Mouse (Mus musculus) forebrain, embryonic 11.5 days (tissue): Measurements from ENCODE around the gene Ffar3. TPM values are rescaled to one million over a fixed set of nuclear protein-coding genes. Genes with fewer than 3 reads are reported as not detected.

Experiments
- ATAC-seq: fragments of 200-750 bp; cut with Nextera tagmentation; replicated peaks from 2 replicates; pipeline ENCODE4 v1.8.0; 2017; ENCODE audit warnings: moderate TSS enrichment; ENCODE audit not compliant: low FRiP score
- DNase-seq: peaks from one replicate; pipeline ENCODE4 v3.0.0-alpha.2; 2017; ENCODE audit warnings: low spot score
- H3K27ac ChIP-seq: fragments of 300-500 bp; sonication (generic); 2 replicates; pipeline ENCODE4 v1.5.1; 2014; ENCODE audit warnings: low read depth, low read length
- H3K27me3 ChIP-seq: fragments of 300-500 bp; sonication (generic); 2 replicates; pipeline ENCODE4 v1.6.1; 2014; ENCODE audit warnings: mild to moderate bottlenecking, low read length, mixed read lengths; ENCODE audit not compliant: control insufficient read depth, insufficient read depth
- H3K36me3 ChIP-seq: fragments of 300-500 bp; sonication (generic); 2 replicates; pipeline ENCODE4 v1.6.1; 2014; ENCODE audit warnings: mild to moderate bottlenecking, low read length, moderate library complexity, mixed read lengths; ENCODE audit not compliant: control insufficient read depth, insufficient read depth
- H3K4me1 ChIP-seq: fragments of 300-500 bp; sonication (generic); replicated peaks from 2 replicates; pipeline ENCODE4 v1.6.1; 2014; ENCODE audit warnings: low read length, mixed read lengths; ENCODE audit not compliant: control insufficient read depth, insufficient read depth
- H3K4me2 ChIP-seq: fragments of 300-500 bp; sonication (generic); 2 replicates; pipeline ENCODE4 v1.6.1; 2014; ENCODE audit warnings: low read depth, mild to moderate bottlenecking, low read length, moderate library complexity, mixed read lengths; ENCODE audit not compliant: severe bottlenecking
- H3K4me3 ChIP-seq: fragments of 300-500 bp; sonication (generic); 2 replicates; pipeline ENCODE4 v1.5.1; 2014; ENCODE audit warnings: low read depth, low read length
- H3K9ac ChIP-seq: fragments of 300-500 bp; sonication (generic); 2 replicates; pipeline ENCODE4 v1.6.1; 2014; ENCODE audit warnings: low read length
- H3K9me3 ChIP-seq: fragments of 300-500 bp; sonication (generic); 2 replicates; pipeline ENCODE4 v1.6.1; 2016; ENCODE audit warnings: low read length, mixed read lengths; ENCODE audit not compliant: control insufficient read depth
- WGBS: fragments of 180-500 bp; shearing (Covaris S2); extraction: QIAGEN DNeasy Blood & Tissue Kit; methylation state at CpG from one replicate; pipeline ENCODE4 v1.1.7; 2014; 5-methylcytosine and 5-hydroxymethylcytosine counted together
- polyA plus RNA-seq: library from polyadenylated mRNA; unstranded; fragments of >200 nt; fragmentation: Nextera tagmentation; extraction: Ambion mirVana; gene quantifications from 2 replicates; pipeline ENCODE4 v1.2.1, GENCODE M21; 2014

Ffar3 gene
- polyA plus RNA-seq, 1 experiment from 2014 or later, result not detected

GRCm38 (mm10) chr7:30884047-30884446, 28.1 kb upstream of the Ffar3 start:
- no peak overlapping the region for H3K9ac ChIP-seq
- H3K4me2 ChIP-seq, result no peak overlapping the region
- H3K4me3 ChIP-seq, result no peak overlapping the region
- DNase-seq, result no peak
- H3K27ac ChIP-seq, result no peak overlapping the region
- ATAC-seq, result no peak
- no peaks in the 10 kb centered on the region for H3K4me1 ChIP-seq
- no peaks in the 10 kb centered on the region for H3K36me3 ChIP-seq
- no peaks in the 10 kb centered on the region for H3K27me3 ChIP-seq
- H3K9me3 ChIP-seq, result no peaks in the 10 kb centered on the region

- WGBS, result 91% methylated on average over 3 of the region's 3 CpGs
- no peak for DNase-seq
- Histone ChIP-seq H3K27ac (no peak overlapping the region), H3K9ac (no peak overlapping the region), H3K4me2 (no peak overlapping the region), H3K4me3 (no peak overlapping the region), H3K36me3 (no peaks in the 10 kb centered on the region), H3K9me3 (no peaks in the 10 kb centered on the region), H3K4me1 (no peaks in the 10 kb centered on the region), H3K27me3 (no peaks in the 10 kb centered on the region)
- ATAC-seq, result no peak
Measured at GRCm38 (mm10) chr7:30881367-30881766, 25.4 kb upstream of the Ffar3 start.

- ATAC-seq, result no peak
- no peak for DNase-seq
- no peaks in the 10 kb centered on the region for H3K36me3 ChIP-seq
- WGBS, result 64% methylated on average over 7 of the region's 7 CpGs
- no peaks in the 10 kb centered on the region for H3K4me1 ChIP-seq
- no peak within 1 kb of the TSS for H3K27ac ChIP-seq
- no peaks in the 10 kb centered on the region for H3K9me3 ChIP-seq
- H3K9ac ChIP-seq, result no peak within 1 kb of the TSS
- no peak within 1 kb of the TSS for H3K4me2 ChIP-seq
- no peak within 1 kb of the TSS for H3K4me3 ChIP-seq
- no peaks in the 10 kb centered on the region for H3K27me3 ChIP-seq
Measured at GRCm38 (mm10) chr7:30880176-30880575, 24.2 kb upstream of the Ffar3 start, which contains the start of gene Cd22. Gene Cd22 (minus strand): TSS chr7:30880342.

GRCm38 (mm10) chr7:30878950-30879349, 23.0 kb upstream of the Ffar3 start:
- no peak overlapping the region for H3K4me2 ChIP-seq
- no peaks in the 10 kb centered on the region for H3K36me3 ChIP-seq
- no peaks in the 10 kb centered on the region for H3K27me3 ChIP-seq
- no peak overlapping the region for H3K4me3 ChIP-seq
- H3K4me1 ChIP-seq, result no peaks in the 10 kb centered on the region
- WGBS, result 79% methylated on average over 6 of the region's 6 CpGs
- no peak overlapping the region for H3K9ac ChIP-seq
- ATAC-seq (no peak), DNase-seq (no peak)
- no peaks in the 10 kb centered on the region for H3K9me3 ChIP-seq
- no peak overlapping the region for H3K27ac ChIP-seq

GRCm38 (mm10) chr7:30873083-30873482, 17.1 kb upstream of the Ffar3 start:
- ATAC-seq (no peak), DNase-seq (peak; percentile 78)
- Histone ChIP-seq H3K36me3 (no peaks in the 10 kb centered on the region), H3K9ac (no peak overlapping the region), H3K27me3 (no peaks in the 10 kb centered on the region), H3K9me3 (no peaks in the 10 kb centered on the region), H3K4me1 (no peaks in the 10 kb centered on the region), H3K4me2 (0 out of 2 replicates have a peak overlapping the region, but pooled peaks have one; percentile 18), H3K4me3 (no peak overlapping the region), H3K27ac (no peak overlapping the region)
- 27% methylated on average over 15 of the region's 15 CpGs for WGBS

GRCm38 (mm10) chr7:30863386-30863785, 7.4 kb upstream of the Ffar3 start:
- Histone ChIP-seq H3K9me3 (no peaks in the 10 kb centered on the region), H3K4me1 (no peaks in the 10 kb centered on the region), H3K4me2 (no peak overlapping the region), H3K4me3 (no peak overlapping the region), H3K9ac (no peak overlapping the region), H3K27me3 (no peaks in the 10 kb centered on the region), H3K27ac (no peak overlapping the region), H3K36me3 (no peaks in the 10 kb centered on the region)
- ATAC-seq (no peak), DNase-seq (no peak)
- 74% methylated on average over 8 of the region's 8 CpGs for WGBS

GRCm38 (mm10) chr7:30861464-30861863, 5.5 kb upstream of the Ffar3 start, which contains the start of gene Ffar1:
Gene Ffar1 (minus strand): TSS chr7:30861564.
- Histone ChIP-seq H3K36me3 (no peaks in the 10 kb centered on the region), H3K4me3 (no peak within 1 kb of the TSS), H3K4me2 (no peak within 1 kb of the TSS), H3K27me3 (no peaks in the 10 kb centered on the region), H3K9ac (no peak within 1 kb of the TSS), H3K27ac (no peak within 1 kb of the TSS), H3K9me3 (no peaks in the 10 kb centered on the region), H3K4me1 (no peaks in the 10 kb centered on the region)
- DNase-seq, result no peak
- WGBS, result 90% methylated on average over 12 of the region's 12 CpGs
- ATAC-seq, result no peak

- Histone ChIP-seq H3K9me3 (no peaks in the 10 kb centered on the region), H3K27me3 (no peaks in the 10 kb centered on the region), H3K4me2 (0 out of 2 replicates have a peak overlapping the region, but pooled peaks have one; percentile 22), H3K36me3 (no peaks in the 10 kb centered on the region), H3K9ac (no peak overlapping the region), H3K27ac (no peak overlapping the region), H3K4me3 (peak overlapping the region; percentile 8), H3K4me1 (no peaks in the 10 kb centered on the region)
- ATAC-seq (peak; percentile 65), DNase-seq (peak; percentile 85)
- WGBS, result 9% methylated on average over 15 of the region's 16 CpGs
Measured at GRCm38 (mm10) chr7:30859635-30860402, 3.8 kb upstream of the Ffar3 start.

- no peaks in the 10 kb centered on the region for H3K4me1 ChIP-seq
- no peak overlapping the region for H3K4me2 ChIP-seq
- DNase-seq, result peak; percentile 84
- no peak overlapping the region for H3K4me3 ChIP-seq
- H3K9me3 ChIP-seq, result no peaks in the 10 kb centered on the region
- H3K27me3 ChIP-seq, result no peaks in the 10 kb centered on the region
- H3K36me3 ChIP-seq, result no peaks in the 10 kb centered on the region
- peak; percentile 49 for ATAC-seq
- H3K9ac ChIP-seq, result no peak overlapping the region
- no peak overlapping the region for H3K27ac ChIP-seq
Measured at GRCm38 (mm10) chr7:30859290-30859634, 3.3 kb upstream of the Ffar3 start.
